Mouse (Mus musculus) embryo, embryonic 11 days (tissue): Measurements from ENCODE around the gene Gm45902.
A peak's percentile ranks its signal among the peaks of the same experiment; 100 is the strongest.

Source experiments
- DNase-seq: peaks from one replicate; pipeline ENCODE4 v3.0.0-alpha.2; 2015

Gm45902 gene

GRCm38 (mm10) chr2:3512552-3513454, at the start of gene Gm45902, which contains the start of the genes Hspa14 and Cdnf:
Gene Gm45902 (minus strand): TSS chr2:3512790.
Gene Hspa14 (minus strand): TSS chr2:3512814.
Gene Cdnf (plus strand): TSS chr2:3513030.
- DNase-seq = peak; percentile 99

DNA sequence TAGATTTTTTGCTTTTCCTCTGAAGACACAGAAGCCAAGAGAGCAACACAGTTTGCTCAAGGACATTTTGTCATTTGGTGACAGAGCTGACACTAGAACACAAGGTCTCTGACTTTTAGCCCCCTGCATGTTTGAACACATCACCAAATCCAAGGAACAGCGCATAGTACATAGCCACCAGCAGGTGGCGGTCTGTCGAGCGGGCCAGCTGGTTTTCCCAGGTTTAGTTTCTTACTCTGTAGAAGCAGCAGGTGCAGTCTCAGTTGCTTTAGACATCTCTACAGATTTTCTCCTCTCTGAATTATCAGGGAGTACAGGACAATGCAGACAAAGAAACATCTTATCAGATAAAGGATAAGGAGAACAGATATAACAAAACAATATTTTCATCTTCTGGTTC, 34.0 kb upstream of the Gm45902 start:
- DNase-seq = peak; percentile 74

DNA sequence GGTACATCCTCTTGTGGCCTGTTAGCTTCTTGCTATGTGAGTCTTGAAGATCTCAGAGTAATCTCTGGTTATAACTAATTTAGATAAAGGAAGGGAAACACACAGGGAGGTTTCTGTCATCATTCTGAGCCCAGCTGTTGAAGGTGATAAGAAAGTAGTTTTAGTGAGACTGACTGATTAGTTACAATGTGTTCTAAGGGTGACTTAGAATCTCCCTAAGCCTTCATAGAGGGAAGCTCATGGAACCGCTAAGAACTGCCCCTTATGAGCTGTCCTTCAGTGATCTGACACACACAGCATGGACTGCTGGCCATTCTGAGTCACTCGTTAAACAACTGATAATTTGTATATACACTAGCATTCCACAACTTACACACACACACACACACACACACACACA, 33.5 kb upstream of the Gm45902 start:
- DNase-seq = no peak

- DNase-seq = no peak
Observed at GRCm38 (mm10) chr2:3541307-3542079, 28.9 kb upstream of the Gm45902 start.

DNA sequence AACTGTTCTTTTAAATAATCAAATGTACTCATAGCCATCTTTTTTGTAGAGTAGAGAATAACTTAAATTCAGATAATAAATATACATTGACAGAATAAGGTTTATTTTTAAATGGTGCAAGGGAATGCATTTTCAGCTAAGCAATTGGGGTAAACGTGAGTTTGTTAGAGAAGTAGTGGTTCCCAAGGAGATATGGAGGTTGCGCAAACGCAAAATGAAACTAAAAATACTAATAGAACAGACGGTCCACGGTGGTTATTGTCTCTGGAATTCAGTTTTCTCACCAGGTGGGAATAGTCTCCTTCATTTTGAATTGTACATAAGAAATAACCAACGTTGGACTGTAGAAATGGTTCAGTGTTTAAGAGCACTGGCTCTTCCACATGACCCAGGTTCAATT, 13.7 kb upstream of the Gm45902 start:
- DNase-seq = no peak

DNA sequence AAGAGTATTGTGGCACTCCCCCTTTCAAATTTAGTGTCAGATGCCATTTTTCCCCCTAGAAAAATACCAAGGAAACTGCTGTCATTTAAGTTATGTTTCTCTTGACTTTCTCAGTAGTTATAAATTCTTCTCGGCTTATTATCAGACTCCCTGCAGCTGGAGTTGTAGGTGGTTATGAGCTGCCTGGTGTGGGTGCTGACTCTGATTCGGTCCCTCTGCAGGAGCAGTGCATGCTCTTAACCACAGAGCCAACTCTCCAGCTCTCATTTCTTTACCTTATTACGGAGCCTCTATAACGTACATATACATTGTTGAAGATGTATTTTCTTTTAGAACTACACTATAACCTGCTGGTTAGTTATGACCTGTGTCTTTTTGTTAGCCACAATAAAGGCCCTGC, 10.0 kb upstream of the Gm45902 start:
- DNase-seq = no peak

- DNase-seq = peak; percentile 75
Observed at GRCm38 (mm10) chr2:3512076-3512475, 514 bp downstream of the Gm45902 start.

DNA sequence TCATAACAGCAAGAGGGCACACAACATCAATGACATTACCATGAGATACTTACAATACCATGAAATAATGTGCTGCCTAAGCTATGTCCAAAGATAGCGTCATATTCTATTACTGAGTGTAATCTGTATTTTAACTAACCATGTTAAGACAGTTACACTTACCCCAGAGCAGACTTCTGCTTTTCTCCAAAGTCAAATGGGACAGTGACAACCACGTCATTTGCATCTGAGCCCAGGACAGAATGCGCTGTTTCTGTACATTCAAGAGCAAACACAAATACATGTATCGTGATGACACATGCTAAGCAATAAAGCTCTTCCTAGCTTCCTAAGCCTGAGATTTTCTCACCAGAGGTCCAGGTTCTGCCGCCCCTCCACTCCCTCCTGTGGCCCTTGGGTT, 11.7 kb downstream of the Gm45902 start:
- DNase-seq = no peak

- no peak for DNase-seq
Observed at GRCm38 (mm10) chr2:3499543-3499942, 13.0 kb downstream of the Gm45902 start.

GRCm38 (mm10) chr2:3493833-3494409, 18.7 kb downstream of the Gm45902 start:
- DNase-seq = no peak

- DNase-seq = no peak
Observed at GRCm38 (mm10) chr2:3489816-3490215, 22.8 kb downstream of the Gm45902 start.

DNA sequence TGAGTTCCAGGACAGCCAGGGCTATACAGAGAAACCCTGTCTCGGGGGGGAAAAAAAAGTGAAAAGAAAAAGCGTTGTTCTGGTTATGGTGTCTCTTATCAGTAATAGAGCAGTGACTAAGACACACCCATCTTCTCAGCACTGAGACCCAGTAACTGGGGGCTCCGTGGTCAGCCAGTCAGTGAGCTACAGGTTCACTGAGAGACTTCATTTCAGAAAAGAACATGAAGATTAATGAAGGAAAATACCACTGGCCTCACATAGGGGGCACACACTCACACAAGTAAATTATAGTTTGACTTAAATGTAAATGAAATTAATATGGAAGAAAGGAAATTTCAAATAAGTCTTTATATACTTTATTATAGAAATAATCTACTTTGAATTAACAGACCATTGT, 32.4 kb downstream of the Gm45902 start:
- DNase-seq = no peak

GRCm38 (mm10) chr2:3475746-3476251, 36.8 kb downstream of the Gm45902 start:
- no peak for DNase-seq

- DNase-seq = peak; percentile 98
Observed at GRCm38 (mm10) chr2:3474861-3475283, 37.7 kb downstream of the Gm45902 start, which contains the start of gene Suv39h2. Gene Suv39h2 (minus strand): TSS chr2:3475031.

DNA sequence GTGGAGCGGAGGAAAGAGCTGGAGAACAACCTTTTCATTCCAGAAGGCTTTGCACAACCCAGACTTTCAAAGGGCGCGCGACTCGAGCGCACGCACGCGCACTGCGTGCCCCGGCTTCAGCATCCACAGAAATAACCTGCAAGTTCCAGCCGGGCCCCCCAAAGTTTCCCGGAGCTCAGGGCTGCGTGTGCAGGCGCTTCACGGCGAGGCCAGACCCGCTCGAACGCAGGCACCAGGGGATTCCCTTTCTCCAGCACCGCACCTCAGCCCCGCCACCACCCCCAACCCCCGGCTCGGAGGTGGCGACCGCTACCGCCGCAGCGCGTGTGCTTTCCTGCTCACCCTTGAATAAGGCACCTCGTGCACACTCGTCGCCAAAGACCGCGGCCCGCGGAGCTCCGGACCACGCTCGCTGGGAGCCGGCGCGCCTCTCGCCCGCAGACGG, 38.2 kb downstream of the Gm45902 start:
- peak; percentile 84 for DNase-seq

DNA sequence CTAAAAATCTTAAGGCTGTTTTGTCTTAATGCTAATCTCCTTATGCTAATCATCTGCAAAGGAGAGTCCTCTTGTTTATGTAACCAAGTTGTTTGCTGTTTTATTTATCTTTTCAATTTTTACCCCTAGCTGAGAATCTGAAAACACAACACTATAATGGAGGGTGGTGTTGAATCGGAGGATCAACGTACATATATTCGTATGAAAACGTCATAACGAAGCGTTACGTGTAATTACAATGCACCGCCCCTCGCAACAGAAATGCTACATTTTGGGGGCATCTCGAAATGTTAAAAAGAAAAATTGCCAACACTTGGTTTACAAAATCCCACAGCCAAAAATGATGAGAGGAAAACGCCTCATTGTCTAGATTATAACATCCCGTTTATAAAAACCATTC, 38.7 kb downstream of the Gm45902 start:
- peak; percentile 49 for DNase-seq

DNA sequence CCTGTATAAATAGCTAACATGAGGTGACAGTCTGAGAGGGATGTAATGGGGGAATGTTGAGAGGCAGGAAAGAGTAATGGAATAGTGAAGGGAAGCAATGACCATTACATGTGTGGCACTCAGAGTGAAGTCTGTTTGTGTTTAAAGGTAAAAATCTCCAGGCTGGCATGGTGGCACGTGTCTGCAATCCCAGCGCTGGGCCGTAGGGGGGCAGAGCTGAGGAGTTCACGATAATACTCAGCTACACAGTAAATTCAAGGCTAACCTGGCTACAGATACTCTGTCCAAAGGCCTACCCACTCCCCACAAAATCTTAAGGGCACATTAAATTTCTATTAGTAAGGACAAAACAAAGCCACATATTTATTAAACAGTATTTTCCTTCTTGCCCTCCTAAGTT, 56.0 kb downstream of the Gm45902 start:
- DNase-seq = peak; percentile 5
